Mouse (Mus musculus): ENCODE data around the gene BC030867.

DNA sequence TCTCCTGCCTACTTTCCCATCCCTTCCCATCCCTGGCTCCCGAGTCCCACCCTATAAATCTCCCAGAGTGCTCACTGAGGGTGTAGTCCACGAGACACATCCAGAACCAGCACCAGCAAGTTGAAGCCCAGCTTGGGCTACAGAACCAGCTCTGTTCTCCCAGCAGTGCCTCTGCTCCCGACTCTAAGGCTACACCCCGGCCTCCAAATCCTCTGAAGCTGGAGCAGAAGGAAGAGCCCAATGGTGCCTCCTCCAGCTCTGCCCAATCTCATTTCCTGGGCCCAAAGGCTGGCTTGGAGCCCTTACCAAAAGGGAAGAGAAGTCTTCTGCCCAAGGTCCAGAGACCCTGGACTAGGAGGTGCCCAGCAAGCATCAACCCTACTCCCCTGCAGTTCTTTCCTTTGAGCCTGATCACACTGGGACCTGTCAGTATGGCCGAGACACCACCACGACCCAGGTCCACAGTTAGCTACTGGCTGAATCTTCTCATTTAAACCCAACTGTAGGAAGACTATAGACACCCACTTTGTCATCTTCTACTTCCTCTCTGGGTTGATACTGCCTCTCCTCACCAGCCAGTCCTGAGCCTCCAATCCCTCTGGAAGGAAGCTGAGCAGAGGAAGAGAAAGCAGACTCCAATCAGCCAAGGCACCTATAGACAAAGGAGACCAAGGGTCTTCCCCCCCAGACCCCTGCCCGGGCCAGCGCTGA is 27.3 kb upstream of the BC030867 start:
- TF ChIP-seq CTCF (IDR thresholded peaks at IDR 0.05; ENCODE audit: control insufficient read depth, insufficient read depth, insufficient read length) (no peak), USF1 (IDR thresholded peaks at IDR 0.05; ENCODE audit: low read depth) (no peak), MYOD1 (IDR thresholded peaks at IDR 0.05; ENCODE audit: control insufficient read depth, insufficient read length, low read depth) (no peak), CEBPB (IDR thresholded peaks at IDR 0.05; ENCODE audit: low read depth) (no peak), MAX (IDR thresholded peaks at IDR 0.05) (no peak)

All from C2C12 (cell line).